Mouse (Mus musculus) erythroblast, embryonic 14.5 days (primary cell): ENCODE data around the gene Grin2d. TPM values are rescaled to one million over a fixed set of nuclear protein-coding genes. Genes with fewer than 3 reads are reported as not detected.

ENCODE experiments used
- H3K27me3 ChIP-seq: 2 replicates; pipeline ENCODE4 v1.6.1; 2012; ENCODE audit warnings: inconsistent platforms; ENCODE audit not compliant: control insufficient read depth
- H3K36me3 ChIP-seq: 2 replicates; pipeline ENCODE4 v1.6.1; 2012; ENCODE audit warnings: mild to moderate bottlenecking, inconsistent platforms; ENCODE audit not compliant: control insufficient read depth
- H3K4me1 ChIP-seq: 2 replicates; pipeline ENCODE4 v1.6.1; 2012; ENCODE audit warnings: inconsistent platforms; ENCODE audit not compliant: control insufficient read depth
- H3K4me3 ChIP-seq: replicated peaks from 2 replicates; pipeline ENCODE3; 2012; ENCODE audit warnings: moderate library complexity, mild to moderate bottlenecking, inconsistent platforms
- H3K9me3 ChIP-seq: 2 replicates; pipeline ENCODE4 v1.6.1; 2012; ENCODE audit warnings: low read length, inconsistent platforms, mixed read lengths; ENCODE audit not compliant: control insufficient read depth
- GATA1 ChIP-seq: IDR thresholded peaks from 2 replicates; pipeline ENCODE4 v1.6.1; 2012; ENCODE audit warnings: low read length, inconsistent platforms, mixed read lengths
- TAL1 ChIP-seq: IDR thresholded peaks from 3 replicates; pipeline ENCODE4 v1.6.1; 2012; ENCODE audit warnings: low read length, inconsistent platforms, mixed read lengths
- polyA plus RNA-seq: library from polyadenylated mRNA; stranded (reverse); fragments of >175 nt; gene quantifications from 2 replicates; pipeline ENCODE4 v1.2.3, GENCODE M21; 2012

Grin2d gene
- polyA plus RNA-seq, 1 experiment = 0.01 TPM

GRCm38 (mm10) chr7:45842950-45843744 lies 35.0 kb downstream of the Grin2d start:
- H3K4me1 ChIP-seq = no peaks in the 10 kb centered on the region
- peaks cover 29% of the 10 kb centered on the region for H3K27me3 ChIP-seq
- TF ChIP-seq GATA1 (no peak), TAL1 (no peak)
- H3K9me3 ChIP-seq = no peaks in the 10 kb centered on the region
- H3K4me3 ChIP-seq = no peak overlapping the region
- no peaks in the 10 kb centered on the region for H3K36me3 ChIP-seq

DNA sequence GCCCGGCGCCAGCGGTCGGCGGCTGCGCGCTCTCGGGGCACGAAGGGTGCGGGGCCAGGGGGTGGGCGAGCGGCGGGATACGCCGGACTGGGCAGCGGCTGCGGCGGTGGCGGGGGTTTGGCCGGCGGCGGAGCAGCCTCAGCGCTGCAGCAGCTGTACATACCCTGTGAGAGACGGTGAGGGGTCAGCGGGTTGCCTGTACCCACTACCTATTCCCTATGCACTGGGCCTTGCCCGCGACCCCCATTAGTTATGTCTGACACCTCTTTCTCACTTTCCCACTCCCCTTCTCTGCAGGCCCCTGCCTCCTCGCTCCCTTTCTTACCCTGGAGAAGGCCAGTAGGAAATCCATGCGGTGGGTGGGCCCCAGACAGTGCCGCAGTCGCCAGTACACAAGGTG lies 44.3 kb downstream of the Grin2d start:
- Histone ChIP-seq H3K9me3 (peaks cover 3% of the 10 kb centered on the region; the same call in 1 of the 2 replicates), H3K4me1 (peaks cover 25% of the 10 kb centered on the region), H3K27me3 (peaks cover 57% of the 10 kb centered on the region), H3K4me3 (no peak overlapping the region), H3K36me3 (peaks cover 7% of the 10 kb centered on the region)
- TF ChIP-seq GATA1 = no peak

GRCm38 (mm10) chr7:45833148-45833790 lies 44.9 kb downstream of the Grin2d start:
- Histone ChIP-seq H3K9me3 (peaks cover 3% of the 10 kb centered on the region; the same call in 1 of the 2 replicates), H3K4me3 (no peak overlapping the region), H3K27me3 (peaks cover 57% of the 10 kb centered on the region), H3K4me1 (peaks cover 25% of the 10 kb centered on the region), H3K36me3 (peaks cover 13% of the 10 kb centered on the region)
- TF ChIP-seq GATA1 (no peak), TAL1 (no peak)

GRCm38 (mm10) chr7:45832428-45832827 lies 45.8 kb downstream of the Grin2d start:
- no peak overlapping the region for H3K4me3 ChIP-seq
- peaks cover 22% of the 10 kb centered on the region for H3K36me3 ChIP-seq
- peaks cover 57% of the 10 kb centered on the region for H3K27me3 ChIP-seq
- TF ChIP-seq GATA1 = no peak
- TF ChIP-seq TAL1 = no peak
- H3K9me3 ChIP-seq = peaks cover 3% of the 10 kb centered on the region; the same call in 1 of the 2 replicates
- H3K4me1 ChIP-seq = peaks cover 25% of the 10 kb centered on the region

DNA sequence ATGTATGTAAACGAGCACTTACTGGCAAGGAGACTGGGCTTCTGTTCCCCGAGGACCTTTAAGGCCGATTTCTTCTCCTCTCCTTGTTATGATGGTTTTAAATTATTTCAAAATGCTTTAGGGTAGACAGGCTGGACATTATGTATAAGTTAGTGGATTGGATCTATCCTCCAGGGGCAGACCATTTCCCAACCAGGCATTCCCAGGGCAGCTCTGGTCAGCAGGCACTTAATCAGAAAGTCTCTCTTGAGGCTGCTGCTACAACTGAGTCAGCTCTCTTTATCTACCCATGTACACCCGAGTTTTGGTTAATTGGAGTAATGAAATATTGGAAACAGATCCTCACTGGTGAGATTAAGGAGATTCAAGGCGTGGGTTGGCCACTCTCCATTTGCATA lies 47.1 kb downstream of the Grin2d start:
- Histone ChIP-seq H3K36me3 (peaks cover 35% of the 10 kb centered on the region), H3K9me3 (peaks cover 3% of the 10 kb centered on the region; the same call in 1 of the 2 replicates), H3K4me3 (peak overlapping the region; percentile 83), H3K27me3 (peaks cover 54% of the 10 kb centered on the region), H3K4me1 (peaks cover 25% of the 10 kb centered on the region)
- no peak for TF ChIP-seq GATA1
- no peak for TF ChIP-seq TAL1

- no peak for TF ChIP-seq GATA1
- Histone ChIP-seq H3K4me3 (peak within 1 kb of the TSS; percentile 83), H3K27me3 (peaks cover 50% of the 10 kb centered on the region), H3K36me3 (peaks cover 40% of the 10 kb centered on the region), H3K9me3 (peaks cover 3% of the 10 kb centered on the region; the same call in 1 of the 2 replicates), H3K4me1 (peaks cover 25% of the 10 kb centered on the region)
These were observed 47.6 kb downstream of the Grin2d start, which contains the start of gene Grwd1 for GRCm38 (mm10) chr7:45830427-45831127. Grwd1 (minus strand) TSS chr7:45830944.

DNA sequence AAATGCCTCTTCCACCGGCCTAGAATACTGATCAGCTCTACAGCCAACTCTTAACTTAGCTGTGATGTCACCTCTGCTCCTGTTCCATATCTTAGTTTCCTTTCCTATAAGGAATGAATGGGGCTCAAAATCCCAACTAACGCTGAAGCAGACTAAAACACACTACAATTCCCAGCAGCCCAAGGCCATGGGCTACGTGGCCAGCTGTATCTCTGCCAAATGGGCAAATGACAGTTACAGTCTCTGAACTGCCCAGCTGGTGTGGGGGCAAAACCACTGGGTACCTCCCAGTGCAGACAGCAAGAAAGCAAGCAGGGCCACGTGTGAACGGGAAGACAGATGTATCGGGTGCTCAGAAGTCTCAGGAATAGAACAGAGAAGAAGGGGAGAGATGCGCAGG lies 51.5 kb downstream of the Grin2d start:
- no peak for TF ChIP-seq GATA1
- no peak for TF ChIP-seq TAL1
- peaks cover 70% of the 10 kb centered on the region for H3K36me3 ChIP-seq

GRCm38 (mm10) chr7:45824598-45824997 lies 53.6 kb downstream of the Grin2d start, which contains the start of gene Kcnj14:
Kcnj14 (minus strand) TSS chr7:45824782.
- Histone ChIP-seq H3K4me3 (no peak within 1 kb of the TSS), H3K36me3 (peaks cover 70% of the 10 kb centered on the region), H3K4me1 (peaks cover 7% of the 10 kb centered on the region), H3K27me3 (peaks cover 1% of the 10 kb centered on the region; the same call in 1 of the 2 replicates), H3K9me3 (no peaks in the 10 kb centered on the region)
- no peak for TF ChIP-seq TAL1
- TF ChIP-seq GATA1 = no peak

More for the DNA sequence above, 51.5 kb downstream of the Grin2d start:
- H3K4me1 ChIP-seq = peaks cover 25% of the 10 kb centered on the region
- H3K9me3 ChIP-seq = no peaks in the 10 kb centered on the region
- peaks cover 11% of the 10 kb centered on the region for H3K27me3 ChIP-seq
- H3K4me3 ChIP-seq = no peak overlapping the region

- TF ChIP-seq GATA1 (no peak), TAL1 (no peak)
- Histone ChIP-seq H3K4me3 (no peak overlapping the region), H3K4me1 (no peaks in the 10 kb centered on the region), H3K36me3 (peaks cover 33% of the 10 kb centered on the region), H3K9me3 (no peaks in the 10 kb centered on the region), H3K27me3 (peaks cover 6% of the 10 kb centered on the region; the same call in 1 of the 2 replicates)
These were observed 57.3 kb downstream of the Grin2d start for GRCm38 (mm10) chr7:45820913-45821312.
